Mouse (Mus musculus) adrenal gland, postnatal 14 days (tissue): ENCODE data around the gene Ppp1r2. TPM values are rescaled to one million over a fixed set of nuclear protein-coding genes. Genes with fewer than 3 reads are reported as not detected.
A peak's percentile ranks its signal among the peaks of the same experiment; 100 is the strongest.

Experiments
- DNase-seq: peaks from one replicate; pipeline ENCODE4 v3.0.0; 2021; ENCODE audit warnings: mixed read lengths
- total RNA-seq: library from RNA; stranded (reverse); gene quantifications from 2 replicates; pipeline ENCODE4 v1.2.3, GENCODE M21; 2021

The Ppp1r2 gene
- total RNA-seq, 1 experiment from 2014 or later, result 82.3 TPM

- DNase-seq, result peak; percentile 32
Observed at GRCm38 (mm10) chr16:31290751-31291365, 15.8 kb upstream of the Ppp1r2 start.

- DNase-seq, result peak; percentile 89
Observed at GRCm38 (mm10) chr16:31290281-31290680, 15.2 kb upstream of the Ppp1r2 start.

DNA sequence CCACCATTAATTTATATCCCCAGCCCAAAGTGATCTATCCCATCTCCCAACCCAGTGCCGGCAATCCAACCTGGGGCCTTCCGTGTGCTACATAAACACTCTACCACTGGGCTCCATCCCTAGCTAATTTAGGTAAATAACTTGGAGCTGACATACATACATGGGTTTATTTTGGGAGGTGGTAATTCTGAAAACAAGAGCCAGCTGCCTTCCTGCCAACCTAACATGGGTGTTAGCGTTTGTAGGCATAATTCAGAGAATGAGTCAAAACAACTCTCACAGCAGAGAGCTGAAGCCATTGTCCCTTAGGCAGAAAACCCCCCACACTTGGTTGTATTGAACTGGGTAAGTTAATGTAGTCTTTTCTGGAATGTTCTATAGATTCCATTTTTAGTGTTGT is 12.6 kb upstream of the Ppp1r2 start:
- DNase-seq, result no peak

DNA sequence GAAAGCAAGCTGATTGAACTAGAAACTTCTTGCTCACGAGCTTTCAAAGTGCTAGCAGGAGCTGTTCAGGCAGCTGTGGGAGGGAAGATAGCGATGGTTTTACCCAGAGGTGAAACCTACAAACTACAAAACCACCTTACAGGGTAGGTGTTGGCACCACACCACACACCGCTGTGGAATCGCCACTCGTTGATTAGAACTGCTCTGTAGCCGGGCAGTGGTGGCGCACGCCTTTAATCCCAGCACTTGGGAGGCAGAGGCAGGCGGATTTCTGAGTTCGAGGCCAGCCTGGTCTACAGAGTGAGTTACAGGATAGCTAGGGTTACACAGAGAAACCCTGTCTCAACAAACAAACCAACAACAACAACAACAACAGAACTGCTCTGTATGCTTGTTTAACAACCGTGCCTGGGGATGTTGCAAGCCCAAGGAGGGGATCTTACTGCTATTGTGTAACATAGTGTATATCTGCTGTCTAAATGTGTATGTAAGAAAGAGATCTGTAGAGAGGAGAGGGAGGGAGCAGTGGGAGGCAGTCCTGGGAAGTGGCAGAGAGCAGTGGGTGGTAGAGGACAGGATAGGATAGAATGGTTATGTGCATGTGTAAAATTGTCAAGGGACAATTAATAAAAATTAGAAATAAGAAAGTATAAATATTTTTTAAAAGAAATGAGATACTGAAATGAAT is 11.9 kb upstream of the Ppp1r2 start:
- DNase-seq, result no peak

GRCm38 (mm10) chr16:31281981-31282380 is 6.9 kb upstream of the Ppp1r2 start:
- DNase-seq, result peak; percentile 67

- DNase-seq, result no peak
Observed at GRCm38 (mm10) chr16:31280176-31280575, 5.1 kb upstream of the Ppp1r2 start.

- DNase-seq, result no peak
Observed at GRCm38 (mm10) chr16:31278581-31278980, 3.5 kb upstream of the Ppp1r2 start.

DNA sequence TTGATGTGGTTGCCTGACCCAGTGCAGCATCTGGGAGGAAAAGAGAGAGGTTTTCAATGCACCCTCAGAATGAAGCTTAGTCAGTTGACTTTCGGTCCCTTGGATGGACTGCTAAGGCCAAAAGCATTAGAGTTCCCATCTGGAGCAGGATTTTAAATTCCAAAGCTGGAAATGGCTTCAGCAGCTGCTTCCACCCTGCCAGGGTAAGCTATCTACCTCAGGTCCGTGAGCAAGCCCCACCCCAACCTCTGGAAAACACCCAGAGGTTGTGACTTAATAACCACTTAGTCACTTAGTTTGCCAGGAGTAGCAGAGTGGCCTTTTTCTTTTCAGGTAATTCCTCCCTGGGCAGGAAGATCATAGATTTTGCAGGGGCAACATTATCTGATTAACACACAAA is 3.0 kb upstream of the Ppp1r2 start:
- no peak for DNase-seq

DNA sequence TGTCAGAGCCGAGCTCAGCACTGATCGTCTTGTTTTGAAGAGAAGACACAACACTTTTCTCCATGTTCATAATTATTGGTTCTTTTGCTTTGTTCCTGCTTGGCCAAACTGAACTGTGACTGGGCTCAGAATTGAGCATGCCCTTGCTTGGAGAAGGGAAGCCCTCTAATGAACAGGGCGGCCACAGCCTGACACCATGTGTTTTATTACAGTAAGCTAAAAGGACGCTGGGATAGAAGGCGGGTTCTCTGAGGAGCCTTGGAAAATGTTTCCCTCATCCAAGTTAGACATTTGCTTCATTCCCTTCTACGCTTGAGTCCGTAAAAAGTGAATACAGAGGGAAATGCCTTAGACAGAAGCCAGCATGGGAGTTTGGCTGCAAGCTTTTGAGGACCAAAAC is 1.9 kb upstream of the Ppp1r2 start:
- peak; percentile 32 for DNase-seq

- DNase-seq, result peak; percentile 84
Observed at GRCm38 (mm10) chr16:31276539-31276938, 1.5 kb upstream of the Ppp1r2 start.

GRCm38 (mm10) chr16:31274084-31274483 is 993 bp downstream of the Ppp1r2 start:
- no peak for DNase-seq

- DNase-seq, result no peak
Observed at GRCm38 (mm10) chr16:31266692-31267091, 8.4 kb downstream of the Ppp1r2 start.

DNA sequence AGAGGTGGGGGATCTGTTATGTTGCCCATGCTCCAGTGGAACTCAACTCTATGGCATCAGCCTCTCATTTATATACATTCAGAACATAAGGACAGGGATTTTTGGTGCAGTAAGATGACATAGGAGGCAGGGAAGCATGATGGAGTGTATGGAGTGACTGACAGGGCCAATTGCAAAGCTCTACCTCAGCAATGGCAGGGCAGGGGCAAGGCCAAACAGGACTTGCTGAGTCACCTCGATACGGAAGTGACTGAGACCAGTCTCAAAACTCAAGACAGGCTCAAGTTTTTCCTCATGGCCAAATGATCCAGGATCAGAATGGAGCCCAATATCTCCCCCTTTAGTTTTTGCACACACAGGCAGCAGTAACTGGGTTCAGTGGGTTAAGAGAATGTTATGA is 18.9 kb downstream of the Ppp1r2 start:
- no peak for DNase-seq

GRCm38 (mm10) chr16:31255685-31256084 is 19.4 kb downstream of the Ppp1r2 start:
- DNase-seq, result no peak

GRCm38 (mm10) chr16:31249401-31249800 is 25.7 kb downstream of the Ppp1r2 start:
- no peak for DNase-seq

DNA sequence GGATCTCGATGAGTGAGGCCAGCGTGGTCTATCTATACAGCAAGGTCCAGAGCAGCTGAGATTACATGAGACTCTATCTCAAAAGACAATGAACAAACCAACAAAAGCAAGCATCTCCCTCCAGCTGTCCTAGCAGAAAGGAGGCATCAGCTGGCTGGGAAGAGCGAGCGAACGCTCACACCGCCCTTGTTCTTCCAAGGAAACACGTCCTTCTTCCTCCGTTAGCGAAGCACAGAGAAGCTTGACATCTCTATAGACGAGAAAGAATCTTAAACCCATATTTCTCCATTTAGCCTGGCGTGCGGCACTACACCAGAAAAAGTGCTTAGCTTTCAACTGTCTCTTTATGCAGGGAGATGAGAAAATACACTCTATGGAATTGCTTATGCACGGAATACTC is 26.4 kb downstream of the Ppp1r2 start:
- DNase-seq, result no peak

DNA sequence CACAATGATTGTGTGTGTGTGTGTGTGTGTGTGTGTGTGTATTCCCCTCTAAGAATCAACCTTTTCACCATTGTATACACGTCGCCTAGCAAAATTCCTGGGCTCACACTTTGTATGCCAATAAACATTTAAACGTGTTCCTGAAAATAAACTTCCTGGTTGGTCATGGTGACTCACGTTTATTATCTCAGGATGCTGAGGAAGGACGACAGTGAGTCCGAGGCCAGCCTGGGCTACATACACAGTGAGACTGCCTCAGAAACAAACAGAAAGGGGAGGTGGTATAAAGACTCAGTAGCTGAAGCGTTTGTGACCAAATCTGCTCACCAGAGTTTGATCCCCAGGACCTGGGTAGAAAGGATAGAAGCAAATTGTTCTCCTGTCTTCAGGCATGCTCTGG is 27.6 kb downstream of the Ppp1r2 start:
- DNase-seq, result no peak

DNA sequence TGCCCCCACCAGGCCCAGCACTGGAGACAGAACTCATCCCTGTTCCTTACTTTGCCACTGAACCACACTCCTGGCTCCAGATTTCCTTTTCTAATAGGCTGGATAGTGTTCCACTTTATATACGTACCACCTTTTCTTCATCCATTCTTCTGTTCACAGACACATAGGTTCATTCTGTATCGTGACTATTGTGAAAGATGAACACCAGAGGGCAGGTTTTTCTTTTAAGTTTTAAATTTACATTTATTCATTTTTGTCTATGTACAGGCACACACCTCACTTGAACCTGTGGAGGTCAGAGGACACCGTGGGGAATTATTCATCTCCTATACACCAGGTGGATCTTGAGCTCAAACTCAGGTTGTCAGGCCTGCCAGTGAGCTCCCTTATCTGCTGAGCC is 31.0 kb downstream of the Ppp1r2 start:
- no peak for DNase-seq

DNA sequence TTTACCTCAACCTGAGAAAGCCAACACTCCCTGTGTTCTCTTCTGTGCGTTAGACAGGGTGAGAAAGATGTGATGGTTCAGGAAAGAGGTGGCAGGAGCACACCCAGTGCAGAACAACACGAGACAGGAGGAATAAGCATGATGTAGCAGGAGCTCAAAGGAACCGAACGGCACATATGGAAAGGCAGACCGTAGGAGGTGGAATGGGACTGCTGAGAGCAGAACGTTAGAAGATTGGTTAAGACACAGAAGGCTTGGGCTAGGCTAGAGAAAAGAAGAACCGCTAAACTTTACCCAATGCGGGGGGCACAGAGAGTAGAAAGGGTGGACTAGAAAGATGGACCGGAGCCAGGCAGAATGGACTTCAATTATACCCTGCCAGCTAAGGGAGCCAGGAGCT is 33.6 kb downstream of the Ppp1r2 start:
- DNase-seq, result no peak

- no peak for DNase-seq
Observed at GRCm38 (mm10) chr16:31240569-31240968, 34.5 kb downstream of the Ppp1r2 start.

- no peak for DNase-seq
Observed at GRCm38 (mm10) chr16:31238281-31238680, 36.8 kb downstream of the Ppp1r2 start.

- peak; percentile 58 for DNase-seq
Observed at GRCm38 (mm10) chr16:31235457-31236310, 39.4 kb downstream of the Ppp1r2 start.

- DNase-seq, result no peak
Observed at GRCm38 (mm10) chr16:31234808-31235456, 40.1 kb downstream of the Ppp1r2 start.
